Mouse (Mus musculus): Measurements from ENCODE around the gene Rap2c.

Rap2c gene

DNA sequence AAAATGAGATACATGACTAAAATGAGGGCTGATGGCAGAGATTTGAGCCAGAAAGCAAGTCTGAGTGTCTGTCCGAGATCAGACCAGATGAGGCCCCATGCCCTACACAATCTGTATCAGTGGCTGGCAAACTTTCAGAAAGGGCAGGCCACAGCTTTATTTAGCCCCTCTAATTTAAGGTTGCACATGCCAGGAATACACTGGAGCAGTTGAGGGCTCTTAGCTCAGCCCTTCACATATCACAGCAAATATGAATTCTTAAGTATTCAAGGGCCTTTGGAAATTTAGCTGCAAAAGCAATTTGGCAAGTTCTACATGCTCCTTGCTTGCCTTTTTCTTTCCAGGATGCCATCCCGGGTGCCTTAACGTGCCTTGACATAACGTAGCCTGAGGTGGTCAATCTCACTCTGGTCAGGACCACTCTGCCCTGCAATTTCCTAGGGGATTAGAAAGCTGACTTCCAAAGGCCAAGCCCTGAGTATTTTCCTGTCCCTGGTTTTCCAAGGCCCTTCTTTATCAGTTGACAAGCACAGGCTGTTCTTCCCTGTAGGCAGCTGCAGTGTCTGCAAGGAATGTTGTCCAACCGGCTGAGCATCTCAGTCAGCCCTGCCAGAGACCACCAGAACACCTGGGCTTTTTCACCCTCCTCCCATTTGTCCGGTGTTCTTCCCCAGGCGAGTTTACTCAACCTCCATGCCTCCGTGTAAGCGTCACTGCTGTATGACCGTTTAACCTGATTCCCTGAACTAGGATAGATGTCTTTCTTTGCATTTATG is 49.5 kb downstream of the Rap2c start:
- DNase-seq (ENCODE audit: low spot score), result peak; percentile 26

GRCm38 (mm10) chrX:50965157-50965556 is 52.7 kb downstream of the Rap2c start:
- no peak for DNase-seq (ENCODE audit: low spot score)

GRCm38 (mm10) chrX:50962955-50963354 is 54.9 kb downstream of the Rap2c start:
- no peak for DNase-seq (ENCODE audit: low spot score)
